Mouse (Mus musculus) ES-E14 (cell line): ENCODE measurements around the gene Cpb2. TPM values are rescaled to one million over a fixed set of nuclear protein-coding genes. Genes with fewer than 3 reads are reported as not detected.

Experiments
- DNase-seq: peaks from one replicate; pipeline ENCODE4 v3.0.0-alpha.2; 2013; ENCODE audit warnings: low read depth, low spot score
- H3K27ac ChIP-seq: 2 replicates; pipeline ENCODE4 v1.5.1; 2012; ENCODE audit warnings: low read depth, mild to moderate bottlenecking, low read length, moderate library complexity, mixed read lengths; ENCODE audit not compliant: poor library complexity, insufficient read depth, severe bottlenecking
- H3K36me3 ChIP-seq: 2 replicates; pipeline ENCODE4 v1.6.1; 2012; ENCODE audit warnings: mild to moderate bottlenecking, low read length, moderate library complexity, mixed read lengths; ENCODE audit not compliant: control insufficient read depth, poor library complexity, insufficient read depth, severe bottlenecking
- H3K4me1 ChIP-seq, 2 experiments: fragments of 150-350 bp in 1 of 2; sonication (generic) in 1 of 2; 2 replicates each; pipeline ENCODE4 v1.6.1; 2012; ENCODE audit warnings: low read length in 2 of 2, mild to moderate bottlenecking in 1 of 2, mixed read lengths in 1 of 2; ENCODE audit not compliant: control insufficient read depth in 2 of 2, insufficient read depth in 2 of 2, poor library complexity in 1 of 2
- H3K4me3 ChIP-seq, 2 experiments: fragments of 150-350 bp in 1 of 2; sonication (generic) in 1 of 2; 2 replicates each; pipeline ENCODE4 v1.5.1; 2012; ENCODE audit warnings: low read length in 2 of 2, low read depth in 1 of 2, mild to moderate bottlenecking in 1 of 2, mixed read lengths in 1 of 2; ENCODE audit not compliant: insufficient read depth in 1 of 2, poor library complexity in 1 of 2, severe bottlenecking in 1 of 2
- H3K9ac ChIP-seq: 2 replicates; pipeline ENCODE4 v1.6.1; 2012; ENCODE audit warnings: low read depth, mild to moderate bottlenecking, low read length, mixed read lengths; ENCODE audit not compliant: poor library complexity, insufficient read depth, severe bottlenecking
- H3K9me3 ChIP-seq: fragments of 150-350 bp; sonication (generic); 2 replicates; pipeline ENCODE4 v1.6.1; 2012; ENCODE audit warnings: low read depth, mild to moderate bottlenecking, low read length; ENCODE audit not compliant: control insufficient read depth, insufficient read depth
- CHD2 ChIP-seq: IDR thresholded peaks from 2 replicates; pipeline ENCODE4 v1.6.1; 2014; ENCODE audit warnings: mild to moderate bottlenecking, low read depth, low read length, inconsistent platforms
- HCFC1 ChIP-seq: IDR thresholded peaks from 2 replicates; pipeline ENCODE4 v1.6.1; 2012; ENCODE audit warnings: low read length, inconsistent platforms, borderline replicate concordance; ENCODE audit not compliant: insufficient read depth
- MAFK ChIP-seq: IDR thresholded peaks from 2 replicates; pipeline ENCODE4 v1.6.1; 2014; ENCODE audit warnings: mild to moderate bottlenecking, low read depth, low read length, inconsistent platforms; ENCODE audit not compliant: insufficient read depth
- ZC3H11A ChIP-seq: IDR thresholded peaks from 2 replicates; pipeline ENCODE4 v1.6.1; 2012; ENCODE audit warnings: low read depth, mild to moderate bottlenecking, inconsistent platforms, low read length, borderline replicate concordance
- ZNF384 ChIP-seq: IDR thresholded peaks from 2 replicates; pipeline ENCODE4 v1.6.1; 2012; ENCODE audit warnings: low read depth, low read length, inconsistent platforms
- in situ Hi-C, 2 experiments: fragments of 600-800 bp; cut with MboI; formaldehyde crosslinking; loops; one replicate each; pipeline ENCODE4 v1.15.1; 2025; ENCODE audit warnings: low sequenced_read_pairs in 2 of 2, inconsistent platforms in 1 of 2; ENCODE audit not compliant: unreplicated experiment in 2 of 2
- total RNA-seq: library from RNA; depleted of rRNA; stranded (reverse); fragments of 300-350 nt; gene quantifications from 2 replicates; pipeline ENCODE4 v1.2.3, GENCODE M21; 2012; rRNA removed

Gene Cpb2
- 0.80 and 1.3 TPM in 2 replicates for total RNA-seq

DNA sequence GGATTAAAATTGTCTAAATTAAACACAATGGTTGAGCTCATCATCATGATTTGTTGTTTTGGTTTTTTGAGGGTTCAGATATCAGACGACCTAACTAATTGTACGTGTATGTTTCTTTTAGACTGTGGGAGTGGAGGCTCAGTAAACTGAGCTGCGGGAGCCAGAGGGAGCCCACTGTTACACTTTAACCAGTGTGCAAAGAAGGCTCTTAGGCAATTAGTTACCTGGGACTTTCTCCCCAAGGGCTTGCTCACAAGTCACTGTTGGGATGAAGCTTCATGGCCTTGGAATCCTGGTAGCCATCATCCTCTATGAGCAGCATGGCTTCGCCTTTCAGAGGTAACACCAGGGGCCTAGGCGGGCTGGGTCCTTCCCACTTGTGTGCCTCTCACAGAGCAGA lies at the start of gene Cpb2:
Cpb2 (plus strand) TSS at position 201 of the 400 bp plus-strand sequence.
- no peak within 1 kb of the TSS for H3K27ac ChIP-seq
- H3K36me3 ChIP-seq, result no peaks in the 10 kb centered on the region
- in situ Hi-C loops, result no loop called here
- no peaks in the 10 kb centered on the region for H3K4me1 ChIP-seq
- no peak for DNase-seq
- H3K4me3 ChIP-seq, result no peak within 1 kb of the TSS
- H3K9ac ChIP-seq, result no peak within 1 kb of the TSS
- no peak for TF ChIP-seq ZNF384
- no peak for TF ChIP-seq MAFK
- no peak for TF ChIP-seq ZC3H11A
- TF ChIP-seq HCFC1, result no peak
- TF ChIP-seq CHD2, result no peak
- H3K9me3 ChIP-seq, result no peaks in the 10 kb centered on the region

DNA sequence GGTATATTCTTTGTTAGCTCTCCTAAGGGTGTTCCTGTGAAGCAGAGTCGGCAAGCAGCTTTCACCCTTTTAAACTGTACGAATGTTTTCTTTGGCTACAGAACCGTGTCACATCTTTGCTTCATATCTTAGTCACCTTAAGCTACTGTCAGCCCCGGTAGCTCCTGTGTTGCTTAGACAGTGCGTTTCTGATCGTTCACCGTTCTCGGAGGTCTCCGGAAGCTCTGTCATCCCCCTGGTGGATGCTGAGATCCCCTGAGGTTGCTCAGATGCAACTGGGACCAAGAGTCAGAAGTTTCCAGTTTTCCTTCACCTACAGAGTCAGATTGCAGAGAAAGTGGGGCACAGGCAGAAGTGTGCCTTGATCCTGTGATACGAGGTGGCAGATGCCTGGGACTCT lies 49.7 kb upstream of the Cpb2 start:
- no peak for DNase-seq
- no peaks in the 10 kb centered on the region for H3K36me3 ChIP-seq
- H3K4me1 ChIP-seq, result no peaks in the 10 kb centered on the region
- H3K9me3 ChIP-seq, result no peaks in the 10 kb centered on the region
- no peak overlapping the region for H3K4me3 ChIP-seq
- in situ Hi-C loops, result no loop called here
- H3K9ac ChIP-seq, result no peak overlapping the region
- TF ChIP-seq HCFC1, result no peak
- no peak for TF ChIP-seq ZNF384
- no peak for TF ChIP-seq CHD2
- no peak for TF ChIP-seq ZC3H11A
- TF ChIP-seq MAFK, result no peak
- H3K27ac ChIP-seq, result no peak overlapping the region

DNA sequence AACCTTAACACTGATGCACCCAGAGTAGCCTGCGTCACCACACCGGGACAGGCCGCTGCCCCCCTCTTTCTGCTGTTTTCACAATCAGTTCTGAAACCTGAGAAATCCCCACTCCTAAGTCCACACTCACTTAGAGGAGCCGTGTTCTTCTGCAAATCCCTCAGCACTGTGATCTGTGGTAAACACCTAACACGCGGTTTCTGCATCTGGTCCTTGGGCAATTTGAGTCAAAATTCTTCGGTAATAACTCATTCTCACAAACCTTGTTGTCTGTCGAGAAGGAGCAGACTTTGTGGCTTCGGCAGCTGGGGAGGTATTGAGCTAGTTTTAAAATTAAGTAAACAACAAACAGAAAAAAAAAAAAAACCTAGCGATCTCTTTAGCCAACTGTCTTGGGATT lies 49.2 kb upstream of the Cpb2 start:
- in situ Hi-C loops, result no loop called here
- no peak overlapping the region for H3K4me3 ChIP-seq
- H3K4me1 ChIP-seq, result no peaks in the 10 kb centered on the region
- DNase-seq, result no peak
- H3K9ac ChIP-seq, result no peak overlapping the region
- no peak for TF ChIP-seq CHD2
- no peak for TF ChIP-seq ZNF384
- no peak for TF ChIP-seq HCFC1
- no peaks in the 10 kb centered on the region for H3K9me3 ChIP-seq
- H3K27ac ChIP-seq, result no peak overlapping the region
- no peaks in the 10 kb centered on the region for H3K36me3 ChIP-seq

DNA sequence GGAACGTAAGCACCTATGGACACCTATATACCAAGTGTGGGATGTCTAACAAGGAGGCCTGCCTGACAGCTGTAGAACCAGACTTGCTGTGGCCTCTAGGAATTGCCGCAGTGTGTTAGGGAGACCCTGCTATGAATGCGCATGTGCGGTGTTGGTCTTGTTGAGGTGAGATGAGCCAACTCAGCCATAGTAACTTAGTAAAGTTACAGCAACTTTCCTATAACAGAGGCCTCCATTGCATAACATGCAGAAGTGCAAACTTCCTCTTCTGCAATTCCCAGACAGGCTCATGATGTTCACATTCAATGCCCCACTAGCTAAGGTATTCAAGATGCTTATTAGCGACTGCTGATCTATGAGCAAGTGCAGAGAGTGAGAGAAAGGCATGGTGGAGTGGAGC lies 46.6 kb upstream of the Cpb2 start:
- Histone ChIP-seq H3K27ac (no peak overlapping the region), H3K4me3 (no peak overlapping the region), H3K9me3 (no peaks in the 10 kb centered on the region), H3K9ac (no peak overlapping the region), H3K36me3 (no peaks in the 10 kb centered on the region), H3K4me1 (no peaks in the 10 kb centered on the region)
- TF ChIP-seq ZNF384, result no peak
- no peak for TF ChIP-seq CHD2
- no peak for TF ChIP-seq HCFC1
- no peak for TF ChIP-seq ZC3H11A
- in situ Hi-C loops, result no loop called here
- DNase-seq, result no peak

DNA sequence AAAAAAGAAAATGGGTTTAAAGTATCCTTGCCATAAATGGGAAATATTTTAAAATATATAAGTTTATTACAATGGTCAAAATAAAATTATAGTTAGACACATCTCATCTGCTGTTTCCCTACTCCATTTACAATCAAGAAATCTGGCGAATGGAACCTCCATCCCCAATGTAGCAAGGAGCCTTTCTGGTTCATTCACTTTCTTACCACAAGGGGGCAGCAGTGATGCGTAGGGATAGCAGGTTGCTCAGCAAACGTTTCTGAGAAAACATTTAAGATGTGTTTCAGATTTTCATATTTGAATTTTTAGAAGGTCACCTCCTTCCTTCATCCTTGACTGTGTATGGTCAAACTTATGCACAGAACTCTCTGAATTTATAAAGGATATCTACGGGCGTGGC lies 45.1 kb upstream of the Cpb2 start:
- H3K27ac ChIP-seq, result no peak overlapping the region
- no peaks in the 10 kb centered on the region for H3K9me3 ChIP-seq
- H3K9ac ChIP-seq, result no peak overlapping the region
- H3K4me1 ChIP-seq, result no peaks in the 10 kb centered on the region
- TF ChIP-seq ZC3H11A (peak; percentile 30; the same call in 1 of the 2 replicates), HCFC1 (no peak), CHD2 (no peak)
- DNase-seq, result peak; percentile 60
- in situ Hi-C loops, result no loop called here
- H3K4me3 ChIP-seq, result no peak overlapping the region
- no peaks in the 10 kb centered on the region for H3K36me3 ChIP-seq
